Mouse (Mus musculus): Measurements from ENCODE around the gene Emc1.
"Not testable (repeated sequence)": the region's sequence is repeated elsewhere in the genome, so short reads cannot be mapped to it uniquely, and the experiment has no call there.

Emc1 gene

DNA sequence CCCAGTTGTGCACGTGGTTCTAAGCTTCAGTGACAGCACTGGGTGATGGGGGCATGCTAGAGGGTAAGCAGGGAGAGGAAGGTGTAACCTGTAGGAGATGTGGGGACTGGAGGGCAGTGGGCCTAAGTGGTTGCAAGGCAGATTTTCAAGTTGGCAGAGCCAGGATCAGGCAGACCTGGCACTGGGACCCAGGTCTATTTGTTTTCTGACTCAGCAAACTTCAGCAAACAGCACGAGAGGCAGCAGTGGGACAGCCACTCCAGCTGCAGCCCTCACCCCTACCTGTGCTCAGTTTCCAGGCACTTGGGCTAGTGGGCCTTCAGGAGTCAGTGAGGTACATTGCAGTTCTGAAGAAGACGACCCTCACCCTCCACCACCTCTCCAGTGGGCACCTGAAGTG is 4.8 kb downstream of the Emc1 start:
- DNase-seq (ENCODE audit: low spot score): peak; percentile 35

DNA sequence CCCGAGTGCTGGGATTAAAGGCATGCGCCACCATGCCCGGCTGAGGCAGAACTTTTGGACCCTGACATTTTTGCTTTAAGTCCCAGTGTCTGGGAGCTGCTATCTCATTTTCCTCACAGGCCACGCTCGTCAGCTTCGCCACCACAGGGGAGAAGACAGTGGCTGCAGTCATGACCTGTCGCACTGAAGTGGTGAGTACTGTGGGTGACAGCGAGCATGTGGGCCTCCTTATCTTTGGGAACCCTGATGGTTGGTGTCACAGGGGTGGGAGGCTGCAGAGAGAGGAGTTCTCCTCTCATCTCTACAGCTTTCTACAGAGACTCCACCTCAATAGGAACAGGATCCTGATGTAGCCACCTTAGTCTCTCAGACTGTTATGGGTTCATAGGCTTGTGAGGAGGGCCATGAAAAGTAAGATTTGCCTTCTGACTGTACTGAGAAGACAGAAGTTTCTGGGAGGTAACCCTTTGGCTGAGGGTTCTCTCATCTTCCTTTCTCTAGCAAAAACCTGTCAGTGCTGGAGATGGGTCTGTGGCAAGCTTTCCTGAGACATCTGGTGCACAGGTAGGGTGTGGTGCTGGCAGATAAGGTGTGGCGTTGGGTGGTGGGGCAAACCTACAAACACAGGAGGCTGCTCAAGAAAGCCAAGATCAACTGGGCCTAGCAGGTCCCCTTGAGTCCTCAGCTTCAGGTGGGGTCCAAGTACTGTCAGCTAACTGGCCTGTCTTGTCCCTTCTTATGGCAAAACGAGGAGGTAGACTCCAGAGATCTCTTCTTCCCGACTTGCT is 8.6 kb downstream of the Emc1 start:
- no peak for DNase-seq (ENCODE audit: low spot score)

DNA sequence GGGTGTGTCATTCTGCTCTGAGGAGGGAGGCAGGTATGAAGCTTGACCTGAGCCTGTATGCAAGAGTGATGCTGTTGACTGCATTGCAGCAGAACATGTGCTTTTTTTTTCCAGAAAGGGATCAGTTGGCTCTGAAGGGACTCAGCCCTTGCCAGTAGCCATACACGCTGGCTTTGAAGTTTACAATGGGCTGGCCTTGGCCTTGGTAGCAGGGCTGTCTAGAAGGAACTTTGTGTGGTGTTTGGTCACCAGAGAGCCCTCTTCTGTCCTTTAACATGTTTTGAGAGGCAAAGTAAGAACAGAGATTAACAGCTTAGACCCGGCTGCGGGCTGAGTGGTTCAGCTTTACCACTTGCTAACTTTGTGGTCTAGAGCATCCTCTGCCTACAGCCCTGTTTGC is 14.9 kb downstream of the Emc1 start:
- DNase-seq (ENCODE audit: low spot score): no peak

DNA sequence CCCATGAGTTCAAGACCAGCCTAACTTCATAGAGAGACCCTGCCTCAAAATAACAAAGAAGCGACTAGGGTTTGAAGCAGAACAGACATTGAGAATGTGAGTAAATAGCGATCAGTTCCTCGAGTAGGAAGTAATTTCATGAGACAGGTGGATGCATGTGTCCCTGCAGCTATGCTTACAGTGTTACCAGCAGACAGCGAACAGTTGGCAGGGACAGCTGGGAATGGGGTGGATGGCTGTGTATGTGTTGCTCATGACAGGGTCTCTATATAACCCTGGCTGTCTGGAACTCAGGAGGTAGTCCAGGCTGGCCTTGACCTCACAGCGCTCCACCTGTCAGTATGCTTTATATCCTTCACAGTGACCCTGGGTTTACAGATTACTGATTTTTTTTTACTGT is 15.7 kb downstream of the Emc1 start:
- DNase-seq (ENCODE audit: low spot score): no peak

DNA sequence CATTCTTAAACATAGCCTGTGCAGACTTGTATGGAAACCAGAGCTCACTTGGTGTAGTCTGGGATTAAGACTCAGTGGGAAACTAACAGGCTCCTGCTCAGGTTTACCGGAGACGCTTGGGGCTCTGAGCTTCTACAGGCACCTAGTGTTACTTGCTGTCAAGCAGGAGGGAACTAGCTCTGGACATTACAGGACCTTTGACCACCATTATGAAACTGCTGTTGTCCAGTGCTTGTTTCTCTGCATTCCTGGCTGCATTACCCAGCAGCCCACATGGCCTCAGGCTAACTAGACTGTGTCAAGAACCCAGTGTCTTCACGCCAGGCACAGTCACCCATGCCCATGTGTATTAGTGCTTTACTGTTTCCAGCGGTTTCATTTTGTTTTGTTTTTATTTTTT is 20.7 kb downstream of the Emc1 start:
- no peak for DNase-seq (ENCODE audit: low spot score)

DNA sequence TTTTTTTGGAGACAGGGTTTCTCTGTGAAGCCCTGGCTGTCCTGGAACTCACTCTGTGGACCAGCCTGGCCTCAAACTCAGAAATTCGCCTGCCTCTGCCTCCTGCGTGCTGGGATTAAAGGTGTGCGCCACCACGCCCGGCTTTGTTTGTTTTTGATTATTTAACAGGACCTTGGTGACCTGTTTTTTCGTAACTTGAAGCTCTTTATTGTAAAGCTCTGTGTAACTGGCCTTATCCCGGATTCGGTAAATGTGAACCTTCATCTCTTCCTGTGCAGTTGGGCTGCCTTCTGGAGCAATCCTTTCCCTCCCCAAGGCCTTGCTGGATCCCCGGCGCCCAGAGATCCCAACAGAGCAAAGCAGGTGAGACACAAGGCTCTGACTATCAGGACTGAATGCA is 21.1 kb downstream of the Emc1 start:
- DNase-seq (ENCODE audit: low spot score): no peak

DNA sequence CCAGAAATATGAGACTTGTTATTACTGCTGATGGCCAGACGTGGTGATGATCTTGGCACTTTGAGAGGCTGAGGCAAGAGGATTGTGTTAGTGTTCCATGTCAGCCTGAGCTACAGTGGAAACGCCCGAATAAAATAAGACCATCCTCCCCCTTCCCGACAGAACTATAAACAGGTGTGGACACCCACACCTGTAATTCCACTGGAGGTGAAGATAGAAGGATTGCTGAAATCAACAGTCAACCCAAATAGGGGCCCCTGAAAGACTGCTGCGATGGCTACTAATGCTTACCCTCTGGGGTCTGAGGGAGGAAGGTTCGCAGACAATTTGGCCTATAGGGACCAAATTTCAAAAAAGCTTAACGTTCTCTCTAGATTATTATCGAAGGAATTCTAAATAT is 27.3 kb downstream of the Emc1 start:
- DNase-seq (ENCODE audit: low spot score): no peak

DNA sequence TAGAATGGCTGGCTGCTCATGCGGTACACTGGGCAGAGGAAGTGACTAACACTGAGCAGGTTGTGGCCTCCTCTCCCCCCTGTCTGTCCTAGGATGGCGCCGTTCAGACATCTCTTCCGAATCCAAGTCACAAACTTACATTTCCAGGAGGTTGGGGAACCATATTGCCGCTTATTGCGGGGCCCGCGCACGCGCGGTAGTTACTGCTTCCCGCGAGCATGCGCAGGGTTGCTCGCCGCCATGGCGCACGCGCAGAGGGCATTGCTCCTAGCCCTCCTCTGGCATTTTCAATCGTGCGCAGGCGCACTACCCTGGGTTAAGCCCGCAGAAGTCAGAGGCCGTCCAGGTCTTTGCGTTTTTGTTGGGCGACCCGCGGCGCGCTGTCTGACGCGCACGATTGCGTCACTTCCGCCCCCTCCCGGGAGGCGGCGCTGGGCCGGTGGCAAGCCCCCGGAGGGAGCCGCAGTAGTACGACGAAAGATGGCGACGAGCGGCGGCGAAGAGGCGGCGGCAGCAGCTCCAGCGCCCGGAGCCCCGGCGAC is 27.9 kb downstream of the Emc1 start:
- DNase-seq (ENCODE audit: low spot score): peak; percentile 100

DNA sequence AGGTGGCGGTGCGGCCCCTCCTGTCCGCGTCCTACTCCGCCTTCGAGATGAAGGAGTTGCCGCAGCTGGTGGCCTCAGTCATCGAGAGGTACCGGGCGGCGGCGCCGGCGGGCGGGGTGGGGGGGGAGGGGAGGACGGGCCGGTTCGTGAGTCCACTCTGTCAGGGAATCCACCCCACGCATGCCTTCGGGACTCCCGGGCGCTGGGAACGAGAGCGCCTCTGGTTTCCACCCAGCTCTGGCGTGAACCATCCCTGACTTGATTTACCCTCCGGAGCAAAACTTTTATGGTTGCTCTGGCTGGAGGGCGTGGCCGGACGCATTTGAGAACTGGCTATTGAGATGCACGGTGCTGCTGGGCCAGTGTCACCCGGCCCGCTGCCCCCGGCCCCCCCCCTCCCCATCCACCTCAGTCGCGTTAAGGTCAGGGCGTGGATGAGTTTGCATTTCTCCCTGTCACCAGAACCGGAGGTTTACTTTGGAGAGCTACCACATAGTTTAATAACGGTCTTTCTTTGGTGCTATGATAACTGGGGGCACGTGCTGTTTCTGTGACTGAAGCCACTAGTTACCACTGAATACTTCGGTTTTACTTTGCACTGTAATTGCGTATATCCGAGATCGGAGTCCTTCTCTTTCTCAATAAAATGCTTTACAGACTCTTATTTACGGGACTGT is 28.5 kb downstream of the Emc1 start:
- DNase-seq (ENCODE audit: low spot score): no peak

DNA sequence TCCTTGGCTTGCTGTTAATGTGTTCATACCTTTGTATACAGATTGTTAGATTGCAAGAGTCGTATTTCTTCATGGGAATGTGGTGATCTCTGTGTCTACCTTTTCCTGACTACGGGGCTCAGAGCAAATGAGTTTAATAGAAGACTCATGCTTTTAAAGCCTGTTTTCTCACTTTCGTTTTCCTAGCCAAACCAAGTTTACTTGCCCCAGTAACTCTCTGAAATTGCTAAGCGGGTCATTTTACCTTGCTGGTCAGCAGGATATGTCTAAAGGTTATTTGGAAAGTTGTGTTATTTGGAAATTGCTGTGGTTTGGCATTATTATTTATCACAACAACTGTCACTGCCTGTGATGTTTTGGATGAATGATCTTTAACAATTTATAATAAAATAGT is 29.1 kb downstream of the Emc1 start:
- DNase-seq (ENCODE audit: low spot score): no peak

DNA sequence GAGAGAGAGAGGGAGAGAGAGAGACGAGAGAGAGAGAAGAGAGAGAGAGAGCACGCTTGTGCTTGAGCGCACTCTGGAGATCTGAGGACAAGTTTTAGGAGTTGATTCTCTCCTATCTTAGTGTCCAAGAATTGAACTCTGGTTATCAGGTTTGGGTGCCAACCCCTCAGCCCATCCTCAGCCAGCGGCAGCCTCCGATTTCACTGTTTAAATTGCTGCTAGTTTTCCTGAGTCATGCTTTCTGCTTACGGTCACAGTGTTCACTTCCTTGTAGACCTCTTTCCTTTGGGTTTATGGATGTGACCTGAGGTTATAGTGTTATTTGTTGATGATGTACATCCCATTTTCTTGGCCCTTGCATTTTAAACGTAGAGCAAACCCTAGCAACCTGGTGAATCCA is 29.8 kb downstream of the Emc1 start:
- DNase-seq (ENCODE audit: low spot score): no peak

DNA sequence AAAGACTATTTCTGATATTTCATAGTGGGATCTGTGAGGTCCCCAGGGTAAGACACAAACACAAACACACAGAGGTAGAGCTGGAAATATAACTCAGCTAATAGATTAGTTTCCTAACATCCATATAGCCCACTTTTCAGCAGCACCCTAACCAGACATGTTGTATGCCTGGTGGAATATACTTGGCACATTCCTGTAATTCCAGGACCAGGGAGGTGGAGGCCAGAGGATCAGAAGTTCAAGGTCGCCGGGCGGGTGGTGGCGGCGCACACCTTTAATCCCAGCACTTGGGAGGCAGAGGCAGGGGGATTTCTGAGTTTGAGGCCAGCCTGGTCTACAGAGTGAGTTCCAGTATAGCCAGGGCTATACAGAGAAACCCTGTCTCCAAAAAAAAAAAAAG is 33.5 kb downstream of the Emc1 start:
- not testable (repeated sequence) for DNase-seq (ENCODE audit: low spot score)

DNA sequence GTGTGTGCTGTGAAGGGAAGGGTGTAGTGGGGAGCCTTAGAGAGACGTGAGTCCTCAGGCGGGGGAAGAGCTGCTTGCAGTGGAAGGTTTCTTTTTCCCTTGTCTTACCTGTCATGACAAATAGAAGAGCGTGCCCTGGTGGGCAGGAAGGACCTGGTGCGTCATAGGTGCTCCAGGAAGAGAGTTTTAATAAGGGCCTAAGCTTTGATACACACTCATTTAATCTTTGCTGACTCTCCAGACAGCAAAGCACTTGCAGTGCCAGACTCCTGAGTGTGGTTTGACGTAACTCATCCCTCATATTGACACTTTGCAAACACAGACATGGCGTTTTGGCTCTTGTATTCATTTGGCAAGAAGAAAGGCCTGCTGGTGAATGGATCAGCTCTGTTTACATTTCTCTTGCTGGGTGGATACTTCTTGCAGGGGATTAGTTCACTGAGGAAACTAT is 34.5 kb downstream of the Emc1 start:
- DNase-seq (ENCODE audit: low spot score): peak; percentile 94

DNA sequence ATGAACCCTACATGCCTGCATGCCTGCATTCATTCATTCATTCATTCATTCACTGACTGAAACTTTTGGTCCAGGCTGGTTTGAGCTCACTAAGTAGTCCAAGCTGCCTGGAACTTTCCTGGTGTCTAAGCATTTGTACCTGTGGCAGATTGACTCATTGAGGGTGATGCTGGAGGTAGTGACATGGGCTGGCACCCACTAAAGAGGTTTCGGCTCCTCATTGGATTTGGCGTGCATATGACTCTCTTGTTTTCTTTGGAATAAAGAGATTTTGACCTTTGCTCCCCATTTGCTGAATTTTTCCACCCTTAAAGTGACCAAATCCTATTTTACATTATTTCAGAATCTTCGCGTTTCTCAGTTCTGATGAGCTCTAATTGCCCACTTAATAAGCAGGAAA is 37.2 kb downstream of the Emc1 start:
- DNase-seq (ENCODE audit: low spot score): no peak

DNA sequence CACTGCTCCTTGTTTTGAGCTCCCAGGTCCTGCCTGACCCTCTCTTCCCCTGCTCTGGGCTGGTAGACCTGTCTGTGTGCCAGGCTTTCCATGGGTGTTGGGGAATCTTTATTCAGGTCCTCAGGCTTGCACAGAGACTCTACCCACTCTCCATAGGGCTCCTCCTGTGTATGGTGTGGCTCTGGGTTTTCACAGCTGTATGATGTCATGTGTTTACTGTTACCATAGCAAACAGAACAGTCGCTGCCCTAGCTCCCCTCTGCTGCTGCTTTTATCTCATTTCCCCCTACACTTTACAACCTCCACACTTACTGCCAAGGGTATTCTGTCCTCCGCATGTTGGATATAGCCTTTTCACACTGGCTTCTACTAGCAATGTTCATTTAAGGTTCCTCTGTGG is 43.0 kb downstream of the Emc1 start:
- no peak for DNase-seq (ENCODE audit: low spot score)

DNA sequence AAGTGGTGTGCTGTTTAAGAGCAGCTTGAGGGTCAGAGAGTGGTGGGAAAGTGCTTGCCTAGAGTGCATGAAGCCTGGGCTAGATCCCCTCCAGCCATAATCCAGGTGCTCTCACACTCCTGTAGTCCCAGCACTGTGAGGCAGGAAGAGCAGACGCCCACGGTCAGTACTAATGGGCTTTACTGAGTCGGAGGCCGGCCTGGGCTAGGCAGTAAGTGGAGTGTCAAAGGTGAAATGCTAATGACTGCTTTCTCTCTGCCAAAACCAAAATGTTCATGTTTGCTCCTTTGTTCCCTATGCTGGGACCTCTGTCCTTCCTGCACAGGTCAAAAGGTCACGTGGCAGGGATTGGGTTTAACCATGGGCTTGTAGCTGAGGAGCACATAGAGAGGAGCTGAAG is 48.1 kb downstream of the Emc1 start:
- DNase-seq (ENCODE audit: low spot score): no peak

DNA sequence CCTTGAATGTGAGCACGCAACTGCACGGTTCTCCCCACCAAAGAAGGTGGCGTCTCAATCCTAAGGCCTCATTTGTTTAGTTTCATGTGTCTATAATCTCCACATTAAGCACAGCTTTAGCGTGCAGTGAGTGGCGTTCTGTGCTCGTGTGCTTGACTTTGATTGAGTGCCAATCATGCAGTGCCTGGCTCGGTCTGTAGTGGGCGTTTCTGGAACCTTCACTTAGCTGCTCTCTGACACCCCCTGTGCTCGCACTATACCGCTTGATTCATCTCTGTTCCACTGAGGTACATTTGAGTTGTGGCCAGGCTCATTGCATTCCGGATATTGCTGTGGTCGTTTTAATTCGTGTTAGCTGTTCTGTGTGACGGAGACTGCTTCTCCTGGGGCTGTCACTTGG is 50.8 kb downstream of the Emc1 start:
- DNase-seq (ENCODE audit: low spot score): no peak

DNA sequence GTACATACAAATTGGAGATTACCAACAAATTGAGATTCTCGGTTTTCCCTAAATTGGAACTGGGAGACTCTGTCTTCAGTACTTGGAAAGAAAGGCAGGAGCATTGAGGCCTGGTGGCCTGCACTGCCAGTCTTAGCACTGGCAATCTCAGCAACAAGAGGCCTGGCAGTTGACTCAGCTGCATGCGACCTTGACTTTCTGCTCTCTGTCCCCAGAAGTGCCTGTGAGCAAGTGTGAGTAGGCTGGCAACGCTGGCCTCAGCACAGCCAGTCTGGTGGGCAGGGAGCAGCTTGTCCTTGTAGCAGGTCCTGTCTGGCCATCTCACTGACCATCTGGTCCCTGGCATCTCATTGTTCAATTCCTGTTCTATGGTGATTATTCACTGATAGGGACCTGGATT is 59.0 kb downstream of the Emc1 start:
- DNase-seq (ENCODE audit: low spot score): no peak

DNA sequence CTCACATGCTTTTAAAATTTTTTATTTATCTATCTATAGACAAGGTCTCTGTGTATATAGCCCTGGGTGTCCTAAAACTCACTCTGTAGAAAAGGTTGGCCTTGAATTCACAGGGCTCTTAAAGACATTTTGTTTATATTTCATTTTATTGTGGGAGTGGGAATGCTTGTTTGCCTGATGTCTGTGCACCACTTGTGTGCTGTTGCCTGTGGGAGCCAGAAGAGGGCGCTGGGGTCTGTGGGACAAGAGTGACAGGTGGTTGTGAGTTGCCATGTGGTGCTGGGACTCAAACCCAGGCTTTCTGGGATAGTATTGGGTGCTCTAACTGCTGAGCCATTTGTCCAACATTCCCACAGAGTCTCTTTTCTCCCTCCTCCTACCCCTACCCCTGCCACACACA is 65.5 kb downstream of the Emc1 start:
- no peak for DNase-seq (ENCODE audit: low spot score)

DNA sequence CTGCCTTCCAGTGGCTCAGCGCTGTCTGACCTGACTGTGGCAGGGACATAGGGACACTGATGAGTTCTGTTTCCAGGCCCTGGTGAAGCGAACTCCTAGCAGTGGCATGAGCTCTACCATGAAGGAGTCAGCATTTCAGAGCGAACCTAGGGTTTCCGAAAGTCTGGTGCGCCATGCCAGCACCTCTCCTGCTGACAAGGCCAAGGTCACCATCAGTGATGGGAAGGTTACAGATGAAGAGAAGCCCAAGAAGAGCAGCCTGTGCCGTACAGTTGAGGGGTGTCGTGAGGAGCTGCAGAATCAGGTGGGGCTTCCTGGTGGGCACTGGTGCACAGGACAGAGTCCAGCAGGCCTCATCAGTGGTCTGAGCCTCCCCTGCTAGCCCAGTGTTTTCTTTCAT is 69.2 kb downstream of the Emc1 start:
- DNase-seq (ENCODE audit: low spot score): no peak

DNA sequence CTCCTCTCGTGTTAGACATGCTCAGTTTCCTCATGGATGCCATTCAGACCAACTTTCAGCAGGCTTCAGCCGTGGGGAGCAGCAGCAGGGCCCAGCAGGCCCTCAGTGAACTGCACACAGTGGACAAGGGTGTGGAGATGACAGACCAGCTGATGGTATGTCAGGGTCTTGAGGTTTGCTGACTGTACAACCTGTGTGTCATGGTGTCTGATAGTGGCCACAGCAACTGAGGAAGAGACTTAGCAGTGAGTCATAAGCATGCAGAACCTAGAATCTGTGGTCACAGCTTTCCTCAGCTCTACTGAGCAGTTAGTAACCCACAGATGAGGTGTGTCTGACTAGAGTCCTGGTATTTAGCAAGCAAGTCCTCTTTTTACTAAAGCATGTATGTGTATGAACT is 70.0 kb downstream of the Emc1 start:
- no peak for DNase-seq (ENCODE audit: low spot score)

DNA sequence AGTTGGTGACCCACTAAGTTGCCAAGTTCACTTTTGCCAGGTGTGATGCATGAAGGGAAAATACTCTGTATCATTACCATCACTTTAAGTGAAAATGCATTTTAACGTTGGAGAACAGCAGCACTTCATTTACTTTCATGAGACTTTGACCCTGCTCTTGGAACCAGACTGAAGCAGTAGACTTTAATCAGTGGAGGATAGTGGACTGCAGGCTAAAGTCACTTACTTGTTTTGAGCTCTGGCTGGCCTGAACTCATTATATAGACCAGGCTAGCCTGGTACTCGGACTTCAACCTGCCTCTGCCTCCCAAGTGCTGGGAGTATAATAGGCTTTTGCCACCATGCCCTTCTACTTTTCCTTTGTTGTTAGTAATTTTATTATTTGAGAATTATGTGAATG is 70.9 kb downstream of the Emc1 start:
- DNase-seq (ENCODE audit: low spot score): no peak

All from lung, postnatal 25 days (tissue).